Mouse (Mus musculus) ES-E14 (cell line): ENCODE measurements around the gene St3gal3. TPM values are rescaled to one million over a fixed set of nuclear protein-coding genes. Genes with fewer than 3 reads are reported as not detected.

Experiments
- DNase-seq: peaks from one replicate; pipeline ENCODE4 v3.0.0-alpha.2; 2013; ENCODE audit warnings: low read depth, low spot score
- H3K27ac ChIP-seq: 2 replicates; pipeline ENCODE4 v1.5.1; 2012; ENCODE audit warnings: low read depth, mild to moderate bottlenecking, low read length, moderate library complexity, mixed read lengths; ENCODE audit not compliant: poor library complexity, insufficient read depth, severe bottlenecking
- H3K36me3 ChIP-seq: 2 replicates; pipeline ENCODE4 v1.6.1; 2012; ENCODE audit warnings: mild to moderate bottlenecking, low read length, moderate library complexity, mixed read lengths; ENCODE audit not compliant: control insufficient read depth, poor library complexity, insufficient read depth, severe bottlenecking
- H3K4me1 ChIP-seq, 2 experiments: fragments of 150-350 bp in 1 of 2; sonication (generic) in 1 of 2; 2 replicates each; pipeline ENCODE4 v1.6.1; 2012; ENCODE audit warnings: low read length in 2 of 2, mild to moderate bottlenecking in 1 of 2, mixed read lengths in 1 of 2; ENCODE audit not compliant: control insufficient read depth in 2 of 2, insufficient read depth in 2 of 2, poor library complexity in 1 of 2
- H3K4me3 ChIP-seq, 2 experiments: fragments of 150-350 bp in 1 of 2; sonication (generic) in 1 of 2; 2 replicates each; pipeline ENCODE4 v1.5.1; 2012; ENCODE audit warnings: low read length in 2 of 2, low read depth in 1 of 2, mild to moderate bottlenecking in 1 of 2, mixed read lengths in 1 of 2; ENCODE audit not compliant: insufficient read depth in 1 of 2, poor library complexity in 1 of 2, severe bottlenecking in 1 of 2
- H3K9ac ChIP-seq: 2 replicates; pipeline ENCODE4 v1.6.1; 2012; ENCODE audit warnings: low read depth, mild to moderate bottlenecking, low read length, mixed read lengths; ENCODE audit not compliant: poor library complexity, insufficient read depth, severe bottlenecking
- H3K9me3 ChIP-seq: fragments of 150-350 bp; sonication (generic); 2 replicates; pipeline ENCODE4 v1.6.1; 2012; ENCODE audit warnings: low read depth, mild to moderate bottlenecking, low read length; ENCODE audit not compliant: control insufficient read depth, insufficient read depth
- CHD2 ChIP-seq: IDR thresholded peaks from 2 replicates; pipeline ENCODE4 v1.6.1; 2014; ENCODE audit warnings: mild to moderate bottlenecking, low read depth, low read length, inconsistent platforms
- HCFC1 ChIP-seq: IDR thresholded peaks from 2 replicates; pipeline ENCODE4 v1.6.1; 2012; ENCODE audit warnings: low read length, inconsistent platforms, borderline replicate concordance; ENCODE audit not compliant: insufficient read depth
- MAFK ChIP-seq: IDR thresholded peaks from 2 replicates; pipeline ENCODE4 v1.6.1; 2014; ENCODE audit warnings: mild to moderate bottlenecking, low read depth, low read length, inconsistent platforms; ENCODE audit not compliant: insufficient read depth
- ZC3H11A ChIP-seq: IDR thresholded peaks from 2 replicates; pipeline ENCODE4 v1.6.1; 2012; ENCODE audit warnings: low read depth, mild to moderate bottlenecking, inconsistent platforms, low read length, borderline replicate concordance
- ZNF384 ChIP-seq: IDR thresholded peaks from 2 replicates; pipeline ENCODE4 v1.6.1; 2012; ENCODE audit warnings: low read depth, low read length, inconsistent platforms
- in situ Hi-C, 2 experiments: fragments of 600-800 bp; cut with MboI; formaldehyde crosslinking; loops; one replicate each; pipeline ENCODE4 v1.15.1; 2025; ENCODE audit warnings: low sequenced_read_pairs in 2 of 2, inconsistent platforms in 1 of 2; ENCODE audit not compliant: unreplicated experiment in 2 of 2
- total RNA-seq: library from RNA; depleted of rRNA; stranded (reverse); fragments of 300-350 nt; gene quantifications from 2 replicates; pipeline ENCODE4 v1.2.3, GENCODE M21; 2012

St3gal3 gene
- total RNA-seq, 1 experiment = 10.9 TPM

DNA sequence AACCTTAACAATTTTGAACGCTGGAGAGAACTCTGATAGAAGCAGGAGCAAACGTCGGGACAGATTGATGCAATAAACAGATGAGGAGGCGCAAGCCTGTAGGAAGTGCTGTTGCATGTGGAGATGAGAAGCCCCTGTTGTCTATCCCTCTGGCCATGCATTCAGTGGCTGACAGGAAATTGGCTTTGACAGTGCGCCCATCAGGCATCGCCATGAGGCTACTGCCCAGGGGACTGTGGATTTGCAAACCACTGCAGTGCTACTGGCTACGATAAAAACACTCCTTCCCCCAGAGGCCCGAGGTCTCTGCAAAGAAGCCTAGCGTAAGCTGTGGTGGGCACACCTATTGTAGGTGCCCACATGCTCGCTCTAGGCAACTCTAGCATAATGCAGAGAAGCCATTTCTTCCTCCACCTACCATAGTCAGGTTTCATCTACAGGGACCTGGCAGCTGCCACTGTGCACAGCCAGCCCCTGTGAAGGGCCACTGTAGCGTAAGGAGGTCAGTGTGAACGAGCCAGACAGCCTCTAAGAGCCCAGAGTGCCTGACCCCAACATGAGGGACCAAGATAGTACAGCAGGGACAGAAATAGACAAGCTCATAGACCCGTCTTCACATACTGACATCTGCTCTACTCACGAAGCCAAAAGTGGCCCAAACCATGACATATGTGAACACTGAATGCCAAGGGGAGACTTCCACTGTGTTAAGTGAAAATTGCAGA lies 15.4 kb upstream of the St3gal3 start:
- no peak overlapping the region for H3K4me3 ChIP-seq
- TF ChIP-seq ZNF384 (no peak), HCFC1 (no peak), MAFK (no peak), CHD2 (no peak)
- H3K9me3 ChIP-seq = no peaks in the 10 kb centered on the region
- no peak overlapping the region for H3K27ac ChIP-seq
- DNase-seq = no peak
- H3K4me1 ChIP-seq = no peaks in the 10 kb centered on the region
- peaks cover 52% of the 10 kb centered on the region for H3K36me3 ChIP-seq
- in situ Hi-C loops = no loop called here
- no peak overlapping the region for H3K9ac ChIP-seq

DNA sequence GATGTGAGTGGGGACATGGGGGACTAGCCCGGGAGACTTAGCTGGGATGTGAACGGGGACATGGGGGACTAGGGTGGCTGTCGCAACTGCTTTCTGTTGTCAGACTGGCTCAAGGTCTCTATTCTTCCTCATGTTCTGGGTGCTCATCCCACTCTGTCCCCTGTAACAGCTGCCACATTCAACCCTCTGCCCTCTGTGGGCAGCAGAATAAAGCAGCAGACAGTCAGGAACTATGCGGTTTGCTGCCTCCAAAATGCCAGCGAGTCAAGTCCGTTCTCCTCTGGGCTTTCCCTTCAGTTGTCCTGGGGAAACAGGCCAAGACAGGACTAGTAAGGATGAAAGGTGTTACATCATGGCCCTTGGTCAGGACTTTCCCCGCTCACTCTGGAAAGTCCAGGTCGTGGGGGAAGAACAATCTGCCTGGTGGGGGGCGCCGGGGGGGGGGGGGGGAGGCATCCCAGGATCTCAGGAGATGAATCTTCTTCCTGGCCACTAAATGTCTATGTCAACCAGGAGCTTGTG lies 14.4 kb upstream of the St3gal3 start:
- no peak overlapping the region for H3K27ac ChIP-seq
- no peaks in the 10 kb centered on the region for H3K9me3 ChIP-seq
- in situ Hi-C loops = no loop called here
- no peak overlapping the region for H3K4me3 ChIP-seq
- H3K4me1 ChIP-seq = no peaks in the 10 kb centered on the region
- no peak overlapping the region for H3K9ac ChIP-seq
- TF ChIP-seq ZC3H11A (no peak), CHD2 (no peak), HCFC1 (no peak), MAFK (no peak), ZNF384 (no peak)
- H3K36me3 ChIP-seq = peaks cover 61% of the 10 kb centered on the region
- no peak for DNase-seq

DNA sequence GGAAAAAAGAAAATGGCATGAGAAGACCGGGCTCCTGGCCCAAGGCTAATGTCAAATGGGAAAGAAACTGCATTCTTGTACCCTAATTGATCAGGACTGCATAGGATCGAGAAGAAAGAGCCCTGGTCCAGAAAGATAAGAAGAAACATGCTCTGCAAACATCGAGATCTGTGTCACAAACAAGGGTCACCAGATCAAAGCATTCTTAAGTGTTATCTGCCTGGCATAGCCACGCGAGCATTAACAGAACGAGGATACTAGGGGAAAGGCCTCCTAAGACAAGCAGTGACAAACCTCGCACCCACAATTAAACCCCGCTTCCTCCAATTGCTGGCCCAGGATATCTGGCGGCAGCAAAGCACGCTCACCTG lies 13.6 kb upstream of the St3gal3 start:
- DNase-seq = no peak
- H3K9ac ChIP-seq = no peak overlapping the region
- H3K4me1 ChIP-seq = no peaks in the 10 kb centered on the region
- peaks cover 68% of the 10 kb centered on the region for H3K36me3 ChIP-seq
- in situ Hi-C loops = no loop called here
- no peaks in the 10 kb centered on the region for H3K9me3 ChIP-seq
- no peak overlapping the region for H3K4me3 ChIP-seq
- TF ChIP-seq ZC3H11A (no peak), HCFC1 (no peak), CHD2 (no peak), MAFK (no peak), ZNF384 (no peak)
- no peak overlapping the region for H3K27ac ChIP-seq

DNA sequence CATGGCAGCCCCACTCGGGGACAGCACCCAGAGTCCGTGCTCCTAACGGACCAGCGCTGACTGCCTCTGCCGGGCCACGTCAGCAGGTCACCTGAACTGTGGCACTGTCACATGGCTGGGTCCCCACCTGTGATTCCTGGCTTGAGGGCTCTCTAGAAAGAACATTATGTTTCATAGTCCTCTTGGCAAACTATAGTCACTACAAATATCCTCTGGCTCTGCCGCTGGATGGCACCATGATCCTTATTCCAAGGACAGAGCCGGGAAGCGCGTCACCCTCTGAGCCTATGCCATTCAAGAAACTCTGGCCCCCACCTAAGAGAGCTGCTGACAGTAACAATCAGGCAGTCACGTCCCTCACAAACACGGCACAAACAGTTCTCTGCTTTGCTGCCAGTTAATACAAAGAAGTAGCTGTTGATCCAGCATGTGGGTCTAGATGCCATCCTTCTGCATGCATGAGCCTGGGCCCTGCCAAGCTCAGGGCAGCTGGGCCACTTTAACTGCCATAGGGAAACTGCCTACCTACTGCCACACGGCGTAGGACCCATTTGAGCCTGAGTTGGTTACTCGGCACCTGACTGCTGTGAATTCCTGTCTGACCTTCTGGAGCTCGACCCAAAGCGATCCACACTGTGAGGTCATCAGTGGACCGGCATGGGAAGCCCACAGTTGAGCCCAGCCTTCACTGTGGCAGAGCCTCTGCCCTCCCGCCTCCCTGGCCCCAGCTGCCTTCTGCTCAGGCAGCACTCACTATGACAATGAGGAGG lies 13.0 kb upstream of the St3gal3 start:
- in situ Hi-C loops = no loop called here
- TF ChIP-seq MAFK (no peak), ZNF384 (no peak), CHD2 (no peak), HCFC1 (no peak), ZC3H11A (no peak)
- H3K4me1 ChIP-seq = no peaks in the 10 kb centered on the region
- peaks cover 66% of the 10 kb centered on the region for H3K36me3 ChIP-seq
- H3K4me3 ChIP-seq = no peak overlapping the region
- H3K27ac ChIP-seq = no peak overlapping the region; the same call in 1 of the 2 replicates
- H3K9me3 ChIP-seq = no peaks in the 10 kb centered on the region
- H3K9ac ChIP-seq = no peak overlapping the region
- no peak for DNase-seq
